Mouse (Mus musculus) heart, postnatal 14 days (tissue): ENCODE data around the gene Me3. TPM values are rescaled to one million over a fixed set of nuclear protein-coding genes. Genes with fewer than 3 reads are reported as not detected.

Experiments used
- DNase-seq, 2 experiments: peaks; one replicate each; pipeline ENCODE4 v3.0.0; 2021 to 2022
- intact Hi-C: fragments of 180-260 bp; cut with DNase I; formaldehyde crosslinking; loops from one replicate; pipeline ENCODE4 v1.15.1; 2025
- total RNA-seq, 2 experiments: library from RNA; stranded (reverse); gene quantifications; 2 replicates each; pipeline ENCODE4 v1.2.3; 2021

Gene Me3
- total RNA-seq, 2 experiments from 2014 or later: 115 to 124 TPM

DNA sequence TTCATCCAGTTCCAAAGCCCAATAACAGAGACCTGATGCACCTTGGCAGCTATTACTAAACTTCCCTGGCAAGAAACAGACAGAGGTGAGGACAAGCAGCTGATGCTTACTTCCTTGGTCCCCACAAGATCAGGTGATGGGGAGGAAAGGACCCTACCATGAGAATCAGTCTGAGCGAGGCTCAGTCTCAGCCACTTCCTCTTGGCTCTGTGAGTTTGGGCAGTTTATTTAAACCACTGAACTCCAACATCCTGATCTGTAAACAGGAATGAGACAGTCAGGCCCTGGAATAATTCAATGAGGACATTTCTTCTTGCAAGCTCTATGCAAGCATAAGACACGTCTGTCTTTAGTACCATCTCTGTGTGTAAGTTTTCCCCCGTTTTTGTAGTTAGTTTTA, 170.3 kb downstream of the Me3 start:
- DNase-seq: no peak
- intact Hi-C loops: no loop called here

- no peak for DNase-seq
- intact Hi-C loops: no loop called here
These were observed 171.8 kb downstream of the Me3 start for GRCm38 (mm10) chr7:89803966-89804365.

DNA sequence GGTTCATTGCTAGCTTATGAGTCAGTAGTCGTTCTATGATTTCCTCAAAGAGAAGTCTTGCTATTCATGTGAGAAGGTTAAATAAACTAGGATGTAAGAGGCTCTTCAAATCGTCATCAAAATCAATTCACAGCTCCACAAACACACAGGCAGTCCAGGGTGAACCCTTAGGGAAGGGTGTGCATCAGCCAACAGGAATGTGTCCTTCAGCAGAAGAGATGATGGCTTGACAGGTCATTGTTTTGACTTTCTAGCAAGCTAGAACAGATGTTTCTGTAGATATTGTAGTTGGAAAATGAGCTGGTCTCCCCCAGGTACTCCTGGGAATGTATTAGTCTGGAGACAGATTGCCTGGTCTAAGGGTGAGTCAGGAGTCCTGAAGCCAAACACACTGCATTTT, 177.2 kb downstream of the Me3 start:
- no peak for DNase-seq
- intact Hi-C loops: no loop called here

- DNase-seq: no peak
- intact Hi-C loops: no loop called here
These were observed 196.4 kb downstream of the Me3 start for GRCm38 (mm10) chr7:89828436-89829065.

DNA sequence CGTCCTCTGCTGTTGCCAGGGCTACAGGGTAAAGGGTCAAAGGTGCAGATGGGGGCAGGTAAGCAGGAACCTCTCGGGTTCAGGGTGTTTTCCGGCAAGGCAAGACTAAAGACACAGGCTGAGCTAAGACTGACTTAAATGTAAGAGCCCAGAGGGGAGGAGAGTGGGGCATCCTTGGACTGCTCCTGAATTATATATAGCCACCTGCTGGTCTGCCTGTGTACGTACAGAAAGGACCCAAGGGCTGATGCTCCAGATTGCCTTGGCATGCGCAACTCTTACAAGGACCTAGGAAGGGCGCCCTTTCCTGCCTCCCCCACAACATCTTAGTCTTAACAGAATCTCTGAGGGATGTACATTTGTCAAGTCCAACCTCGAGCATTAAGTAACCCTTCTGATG, 197.0 kb downstream of the Me3 start:
- intact Hi-C loops: no loop called here
- peak in 1 of 2 experiments; percentile 27 for DNase-seq

- DNase-seq: no peak
- intact Hi-C loops: no loop called here
These were observed 201.3 kb downstream of the Me3 start for GRCm38 (mm10) chr7:89833521-89833920.

GRCm38 (mm10) chr7:89835566-89835965, 203.4 kb downstream of the Me3 start:
- DNase-seq: no peak
- intact Hi-C loops: no loop called here

DNA sequence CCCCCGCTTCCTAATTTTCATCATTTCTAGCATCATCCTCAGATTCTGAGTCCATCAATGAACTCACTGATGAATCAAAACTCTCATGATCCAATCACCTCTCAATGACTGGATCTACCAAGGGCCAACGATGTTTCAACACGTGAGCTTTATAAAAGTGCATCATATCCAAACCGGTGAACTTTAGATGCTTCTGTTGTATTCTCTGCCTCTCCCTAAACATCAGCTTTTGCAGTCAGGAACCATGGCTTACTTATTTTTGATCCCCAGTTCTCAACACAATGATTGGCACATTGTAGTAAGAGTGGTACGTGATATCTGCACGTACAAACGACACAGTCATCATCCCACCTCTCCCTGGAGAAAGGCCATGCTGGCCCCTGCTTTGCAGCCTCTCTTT, 204.5 kb downstream of the Me3 start:
- intact Hi-C loops: no loop called here
- no peak for DNase-seq

DNA sequence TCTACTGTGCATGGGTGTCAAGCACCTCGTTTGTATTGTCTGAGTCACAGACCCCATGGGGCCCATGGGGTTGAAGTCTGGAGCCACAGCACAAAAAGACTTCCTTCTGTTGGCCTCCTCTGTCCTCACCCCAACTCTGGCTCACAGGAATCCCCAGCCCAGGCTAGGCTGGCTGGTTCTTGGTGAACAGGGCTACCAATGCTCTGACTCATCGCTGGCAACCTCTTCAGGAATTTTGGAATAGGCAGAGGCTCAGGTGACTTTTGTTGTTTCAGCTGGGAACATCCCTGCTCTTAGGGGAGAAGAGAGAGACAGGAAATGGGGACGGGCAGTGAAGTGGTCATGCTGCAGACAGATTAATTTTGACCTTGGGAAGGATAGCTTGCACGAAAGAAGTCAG, 205.6 kb downstream of the Me3 start:
- intact Hi-C loops: no loop called here
- peak; percentile 24 to 56 for DNase-seq

GRCm38 (mm10) chr7:89839721-89840120, 207.5 kb downstream of the Me3 start:
- intact Hi-C loops: no loop called here
- DNase-seq: no peak

DNA sequence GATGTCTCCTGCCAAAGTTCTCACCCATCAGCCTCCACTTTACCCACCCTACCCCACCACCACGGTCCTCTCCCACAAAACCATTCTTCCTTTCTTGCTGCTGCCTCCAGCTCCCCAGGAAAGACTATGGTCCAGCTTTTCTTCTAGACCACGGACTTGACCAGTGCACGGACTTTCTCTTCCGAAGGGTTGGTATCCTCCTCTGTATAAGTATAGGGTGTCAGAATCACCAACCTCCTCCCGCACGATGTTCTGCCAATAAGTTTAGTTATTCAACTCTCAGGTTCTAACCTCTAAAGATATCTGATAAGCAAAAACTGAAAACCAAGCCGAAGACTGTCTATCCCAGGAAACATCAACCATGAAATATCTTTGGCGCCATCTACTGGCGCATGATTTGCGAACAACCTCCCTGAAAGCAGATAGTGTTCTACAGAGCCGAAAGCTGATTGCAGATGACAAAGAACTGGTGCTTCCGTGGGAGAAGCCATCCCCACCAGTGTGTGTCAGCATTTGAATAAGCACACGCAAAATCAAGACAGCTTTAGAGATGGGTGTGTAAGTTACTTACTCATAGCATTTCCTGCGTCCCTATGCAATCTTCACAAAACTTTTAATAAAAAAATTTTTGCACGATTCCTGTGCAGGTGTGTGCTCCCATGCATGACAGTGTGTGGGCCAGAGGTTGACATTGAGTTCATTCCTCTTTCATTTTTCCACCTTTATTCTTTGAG, 209.6 kb downstream of the Me3 start:
- intact Hi-C loops: loop anchor here (1.0 kb wide), 1 partner anchor 342 kb away; no protein-coding TSS in a partner anchor
- peak; percentile 82 to 89 for DNase-seq

GRCm38 (mm10) chr7:89842404-89842715, 210.2 kb downstream of the Me3 start:
- no peak for DNase-seq
- intact Hi-C loops: loop anchor here (1.0 kb wide), 1 partner anchor 342 kb away; no protein-coding TSS in a partner anchor

- intact Hi-C loops: no loop called here
- no peak for DNase-seq
These were observed 210.9 kb downstream of the Me3 start for GRCm38 (mm10) chr7:89843121-89843520.

DNA sequence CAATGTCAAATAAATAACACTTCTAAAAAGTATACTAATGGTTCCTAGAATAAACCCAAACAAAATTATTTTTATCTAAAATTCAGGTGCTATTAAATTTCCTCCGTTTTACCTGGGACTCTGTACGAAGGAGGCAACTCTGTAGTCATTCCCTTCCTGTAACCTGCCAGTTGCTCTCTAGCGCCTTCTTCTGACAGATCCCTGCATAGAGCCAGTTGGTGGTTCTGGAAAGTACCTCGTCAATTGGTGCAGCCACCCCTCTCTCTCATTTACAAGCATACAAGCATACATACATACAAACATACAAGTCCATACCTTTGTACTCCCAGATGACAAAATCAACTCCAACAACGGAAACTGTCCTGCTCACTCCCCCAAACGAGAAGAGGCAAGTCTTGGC, 211.3 kb downstream of the Me3 start:
- intact Hi-C loops: no loop called here
- peak; percentile 22 to 59 for DNase-seq

- intact Hi-C loops: no loop called here
- no peak for DNase-seq
These were observed 213.5 kb downstream of the Me3 start for GRCm38 (mm10) chr7:89845669-89846068.

DNA sequence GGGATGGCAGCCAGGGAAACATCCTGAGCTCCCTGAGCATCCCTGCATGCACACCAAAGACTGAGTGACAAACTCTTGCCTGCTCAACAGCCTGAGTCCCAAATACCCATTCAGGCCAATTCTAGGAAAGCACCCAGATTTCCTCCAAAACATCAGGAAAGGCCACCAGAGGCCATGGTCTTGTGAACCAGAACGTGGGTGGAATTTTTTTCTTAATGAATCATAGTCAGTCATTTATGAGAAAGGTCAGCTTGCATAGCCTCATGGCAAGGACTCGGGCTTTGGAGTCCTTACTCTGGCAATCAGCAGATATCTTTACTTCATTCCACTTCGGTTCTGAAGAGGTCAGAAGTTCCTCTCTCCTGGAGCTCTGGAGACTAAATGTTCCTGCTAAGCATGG, 218.3 kb downstream of the Me3 start:
- DNase-seq: no peak
- intact Hi-C loops: no loop called here

DNA sequence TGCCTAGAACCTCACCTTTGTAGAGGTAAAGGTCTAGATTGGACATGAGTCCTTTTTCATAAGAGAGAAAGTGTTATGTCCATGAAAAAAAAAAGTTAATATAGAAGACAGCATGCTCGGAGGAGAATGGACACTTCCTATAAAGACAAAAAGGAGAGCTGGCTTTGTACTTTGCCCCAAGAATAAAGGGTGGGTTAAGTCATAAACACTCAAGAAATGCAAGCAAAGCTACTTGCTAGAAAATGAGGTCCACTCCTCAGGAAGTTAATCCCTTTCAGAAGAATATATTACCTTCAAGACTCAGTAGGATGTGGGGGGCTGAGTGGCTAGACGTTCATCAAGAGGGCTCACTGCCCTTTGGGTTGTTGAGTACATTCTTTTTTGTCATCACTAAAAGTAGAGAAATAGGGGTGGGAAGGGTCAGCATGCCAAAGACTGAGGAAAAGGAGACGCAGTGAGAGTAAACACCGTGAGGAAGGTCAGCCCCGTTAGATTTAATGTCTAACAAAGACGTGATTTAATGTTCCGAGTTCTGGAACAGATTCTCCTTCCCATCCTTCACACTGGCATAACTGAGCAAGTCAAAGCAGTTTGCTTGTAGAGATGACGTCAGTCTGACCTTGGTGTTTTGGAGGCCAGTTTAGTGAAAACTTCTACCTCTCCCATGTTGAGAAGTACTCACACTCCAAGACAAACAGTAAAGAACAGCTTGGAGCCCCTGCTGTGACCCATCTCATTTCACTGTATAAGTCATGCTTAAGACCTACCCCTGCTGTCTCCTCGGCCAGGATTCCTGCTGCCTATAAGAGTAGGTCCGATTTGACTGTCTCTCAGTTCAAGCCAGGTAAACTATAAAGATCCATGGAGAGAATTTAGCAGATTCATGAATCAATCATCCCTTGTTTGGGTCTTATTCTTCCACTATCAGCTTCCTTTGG, 220.2 kb downstream of the Me3 start:
- intact Hi-C loops: no loop called here
- DNase-seq: no peak

GRCm38 (mm10) chr7:89853131-89853530, 220.9 kb downstream of the Me3 start:
- DNase-seq: no peak
- intact Hi-C loops: no loop called here

- DNase-seq: no peak
- intact Hi-C loops: no loop called here
These were observed 223.0 kb downstream of the Me3 start for GRCm38 (mm10) chr7:89855196-89855595.

GRCm38 (mm10) chr7:89856440-89857217, 224.4 kb downstream of the Me3 start:
- DNase-seq: peak; percentile 40 to 52
- intact Hi-C loops: no loop called here

DNA sequence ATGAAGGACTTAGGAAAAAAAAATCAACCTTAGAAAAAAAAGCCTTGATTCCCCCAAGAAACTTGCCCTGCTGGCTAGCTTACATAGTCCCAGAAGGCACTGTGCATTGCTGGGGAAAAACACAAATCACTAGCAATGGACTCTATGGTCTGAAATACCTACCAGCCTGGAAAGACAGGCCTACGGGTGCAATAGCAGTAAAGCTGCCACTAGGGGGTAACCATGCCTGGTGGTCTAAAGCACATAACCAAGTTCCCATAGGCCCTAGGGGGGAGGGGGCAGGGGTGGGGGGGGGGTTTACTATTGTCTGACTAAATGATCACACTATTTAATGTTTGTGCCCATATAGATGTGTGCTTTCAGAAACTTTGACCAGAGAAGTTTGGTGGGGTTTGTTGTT, 232.6 kb downstream of the Me3 start:
- intact Hi-C loops: no loop called here
- no peak for DNase-seq
